Mouse (Mus musculus): ENCODE measurements around the gene Rpp14. TPM values are rescaled to one million over a fixed set of nuclear protein-coding genes. Genes with fewer than 3 reads are reported as not detected.

Gene Rpp14
- polyA plus RNA-seq, 1 experiment: 36.2 TPM

GRCm38 (mm10) chr14:8134234-8134633 lies 54.1 kb downstream of the Rpp14 start:
- Histone ChIP-seq H3K27me3 (ENCODE audit: control insufficient read depth, insufficient read depth, low read length) (no peaks in the 10 kb centered on the region), H3K27ac (ENCODE audit: insufficient read depth, low read length) (no peak overlapping the region), H3K4me1 (ENCODE audit: control insufficient read depth, insufficient read depth, low read length) (peaks cover 26% of the 10 kb centered on the region), H3K4me3 (replicated peaks; ENCODE audit: insufficient read depth, low read depth, low read length) (no peak overlapping the region)
- DNase-seq: no peak
- TF ChIP-seq CTCF (IDR thresholded peaks at IDR 0.05; ENCODE audit: borderline replicate concordance, insufficient read depth, low read depth, low read length) (no peak), POLR2A (IDR thresholded peaks at IDR 0.05; ENCODE audit: borderline replicate concordance, insufficient read depth, low read length) (no peak)
- 27% methylated on average over 2 of the region's 2 CpGs for WGBS

GRCm38 (mm10) chr14:8135130-8135529 lies 55.0 kb downstream of the Rpp14 start:
- no peaks in the 10 kb centered on the region for H3K27me3 ChIP-seq (ENCODE audit: control insufficient read depth, insufficient read depth, low read length)
- H3K4me1 ChIP-seq (ENCODE audit: control insufficient read depth, insufficient read depth, low read length): peaks cover 26% of the 10 kb centered on the region
- no peak overlapping the region for H3K4me3 ChIP-seq (replicated peaks; ENCODE audit: insufficient read depth, low read depth, low read length)
- peak; percentile 38 to 79 for DNase-seq
- 21% methylated on average over 3 of the region's 3 CpGs for WGBS
- H3K27ac ChIP-seq (ENCODE audit: insufficient read depth, low read length): no peak overlapping the region; the same call in 1 of the 2 replicates
- TF ChIP-seq CTCF (IDR thresholded peaks at IDR 0.05; ENCODE audit: borderline replicate concordance, insufficient read depth, low read depth, low read length) (no peak), POLR2A (IDR thresholded peaks at IDR 0.05; ENCODE audit: borderline replicate concordance, insufficient read depth, low read length) (no peak)

- no peak for DNase-seq
- no peaks in the 10 kb centered on the region for H3K27me3 ChIP-seq (ENCODE audit: control insufficient read depth, insufficient read depth, low read length)
Measured at GRCm38 (mm10) chr14:8139724-8140710, 59.9 kb downstream of the Rpp14 start.

GRCm38 (mm10) chr14:8141131-8141530 lies 61.0 kb downstream of the Rpp14 start:
- no peak overlapping the region for H3K4me3 ChIP-seq (replicated peaks; ENCODE audit: insufficient read depth, low read depth, low read length)
- no peak for DNase-seq
- no peaks in the 10 kb centered on the region for H3K27me3 ChIP-seq (ENCODE audit: control insufficient read depth, insufficient read depth, low read length)
- WGBS: 63% methylated on average over 2 of the region's 2 CpGs
- no peaks in the 10 kb centered on the region for H3K4me1 ChIP-seq (ENCODE audit: control insufficient read depth, insufficient read depth, low read length)
- no peak overlapping the region for H3K27ac ChIP-seq (ENCODE audit: insufficient read depth, low read length)
- no peak for TF ChIP-seq POLR2A (IDR thresholded peaks at IDR 0.05; ENCODE audit: borderline replicate concordance, insufficient read depth, low read length)
- TF ChIP-seq CTCF (IDR thresholded peaks at IDR 0.05; ENCODE audit: borderline replicate concordance, insufficient read depth, low read depth, low read length): no peak

More at GRCm38 (mm10) chr14:8139724-8140710, 59.9 kb downstream of the Rpp14 start:
- 60% methylated on average over 23 of the region's 23 CpGs for WGBS
- Histone ChIP-seq H3K4me1 (ENCODE audit: control insufficient read depth, insufficient read depth, low read length) (no peaks in the 10 kb centered on the region; the same call in 1 of the 2 replicates), H3K27ac (ENCODE audit: insufficient read depth, low read length) (no peak overlapping the region), H3K4me3 (replicated peaks; ENCODE audit: insufficient read depth, low read depth, low read length) (no peak overlapping the region)
- no peak for TF ChIP-seq POLR2A (IDR thresholded peaks at IDR 0.05; ENCODE audit: borderline replicate concordance, insufficient read depth, low read length)
- no peak for TF ChIP-seq CTCF (IDR thresholded peaks at IDR 0.05; ENCODE audit: borderline replicate concordance, insufficient read depth, low read depth, low read length)

Other genes starting within 250 kb of the Rpp14 start
- gene Gm45521, start 123.1 kb upstream of the Rpp14 start, polyA plus RNA-seq (2012; rRNA removed): not detected in 2 replicates
- 0.02 TPM in 1 of 2 replicates, not detected in the other for gene Dnase1l3, start 85.8 kb upstream of the Rpp14 start, polyA plus RNA-seq (2012; rRNA removed)
- gene Abhd6, start 77.5 kb upstream of the Rpp14 start, polyA plus RNA-seq (2012; rRNA removed): 56.0 and 59.1 TPM in 2 replicates
- gene Pxk, start 17.8 kb downstream of the Rpp14 start, polyA plus RNA-seq (2012; rRNA removed): 66.7 and 67.7 TPM in 2 replicates
- gene Pdhb, start 92.7 kb downstream of the Rpp14 start, polyA plus RNA-seq (2012; rRNA removed): 275 and 279 TPM in 2 replicates
- gene Kctd6, start 133.8 kb downstream of the Rpp14 start, polyA plus RNA-seq (2012; rRNA removed): 35.0 and 35.8 TPM in 2 replicates
- 0.41 and 0.55 TPM in 2 replicates for gene Acox2, start 179.0 kb downstream of the Rpp14 start, polyA plus RNA-seq (2012; rRNA removed)
- 351 and 468 TPM in 2 replicates for gene Fam107a, start 237.7 kb downstream of the Rpp14 start, polyA plus RNA-seq (2012; rRNA removed)

Data from cerebellum, adult 2 months (tissue).